Mouse (Mus musculus) midbrain, embryonic 13.5 days (tissue): ENCODE measurements around the gene Arhgef40. TPM values are rescaled to one million over a fixed set of nuclear protein-coding genes. Genes with fewer than 3 reads are reported as not detected.

ENCODE experiments used
- ATAC-seq: fragments of 200-750 bp; cut with Nextera tagmentation; 2 replicates; pipeline ENCODE4 v1.8.0; 2017; ENCODE audit warnings: mild to moderate bottlenecking, moderate TSS enrichment, moderate library complexity
- H3K27ac ChIP-seq: fragments of 300-500 bp; sonication (generic); 2 replicates; pipeline ENCODE4 v1.5.1; 2015; ENCODE audit warnings: inconsistent platforms, mild to moderate bottlenecking, moderate library complexity
- H3K27me3 ChIP-seq: fragments of 300-500 bp; sonication (generic); 2 replicates; pipeline ENCODE4 v1.6.1; 2015; ENCODE audit warnings: mild to moderate bottlenecking, inconsistent platforms
- H3K36me3 ChIP-seq: fragments of 300-500 bp; sonication (generic); 2 replicates; pipeline ENCODE4 v1.6.1; 2015; ENCODE audit warnings: mild to moderate bottlenecking, inconsistent platforms
- H3K4me1 ChIP-seq: fragments of 300-500 bp; sonication (generic); replicated peaks from 2 replicates; pipeline ENCODE4 v1.6.1; 2015; ENCODE audit warnings: inconsistent platforms
- H3K4me2 ChIP-seq: fragments of 300-500 bp; sonication (generic); replicated peaks from 2 replicates; pipeline ENCODE4 v1.6.1; 2015; ENCODE audit warnings: moderate library complexity, mild to moderate bottlenecking, inconsistent platforms
- H3K4me3 ChIP-seq: fragments of 300-500 bp; sonication (generic); replicated peaks from 2 replicates; pipeline ENCODE4 v1.5.1; 2015; ENCODE audit warnings: mild to moderate bottlenecking, inconsistent platforms
- H3K9ac ChIP-seq: fragments of 300-500 bp; sonication (generic); replicated peaks from 2 replicates; pipeline ENCODE4 v1.6.1; 2015; ENCODE audit warnings: mild to moderate bottlenecking, inconsistent platforms
- H3K9me3 ChIP-seq: fragments of 300-500 bp; sonication (generic); 2 replicates; pipeline ENCODE4 v1.6.1; 2016; ENCODE audit warnings: mild to moderate bottlenecking, inconsistent platforms
- WGBS: fragments of 180-500 bp; shearing (Covaris S2); methylation state at CpG from one replicate; pipeline ENCODE4 v1.1.7; 2015; 5-methylcytosine and 5-hydroxymethylcytosine counted together
- polyA plus RNA-seq: library from polyadenylated mRNA; unstranded; fragments of >200 nt; fragmentation: Nextera tagmentation; extraction: Ambion mirVana; gene quantifications from 2 replicates; pipeline ENCODE4 v1.2.1, GENCODE M21; 2015

Arhgef40 gene
- polyA plus RNA-seq, 1 experiment from 2014 or later, result 82.2 TPM

DNA sequence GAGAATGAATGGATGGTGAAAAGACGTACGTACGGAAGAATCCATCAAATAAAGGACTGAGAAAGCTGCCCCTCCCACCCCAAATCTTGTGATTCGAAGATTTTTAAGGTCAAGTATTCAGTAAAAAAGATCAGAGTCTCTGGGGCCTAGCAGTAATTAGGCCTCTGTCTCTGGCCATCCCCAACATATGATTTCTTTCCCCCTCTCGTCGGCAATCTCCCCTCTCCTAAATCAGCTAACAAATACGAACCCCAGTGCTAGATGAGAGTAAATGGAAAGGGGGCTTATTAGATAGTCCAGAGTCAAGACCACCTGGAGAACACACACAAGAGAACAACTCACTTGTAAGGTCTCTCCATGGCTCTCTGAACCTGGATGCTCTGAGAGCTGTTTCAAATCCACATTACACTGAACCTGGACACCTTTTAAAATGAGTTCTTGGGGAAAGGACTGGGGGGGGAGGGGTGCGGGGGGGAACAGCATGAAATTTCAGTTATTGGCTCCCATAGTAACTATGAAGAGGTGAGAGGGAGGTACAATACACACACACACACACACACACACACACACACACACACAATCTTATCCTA lies 28.6 kb downstream of the Arhgef40 start:
- peaks cover 78% of the 10 kb centered on the region for H3K4me1 ChIP-seq
- ATAC-seq, result no peak
- H3K4me2 ChIP-seq, result peak overlapping the region; percentile 83
- peak overlapping the region; percentile 99 for H3K27ac ChIP-seq
- 3% methylated on average over 8 of the region's 8 CpGs for WGBS
- H3K4me3 ChIP-seq, result peak overlapping the region; percentile 63
- H3K27me3 ChIP-seq, result no peaks in the 10 kb centered on the region
- H3K9ac ChIP-seq, result peak overlapping the region; percentile 90
- H3K9me3 ChIP-seq, result no peaks in the 10 kb centered on the region
- peaks cover 15% of the 10 kb centered on the region for H3K36me3 ChIP-seq

DNA sequence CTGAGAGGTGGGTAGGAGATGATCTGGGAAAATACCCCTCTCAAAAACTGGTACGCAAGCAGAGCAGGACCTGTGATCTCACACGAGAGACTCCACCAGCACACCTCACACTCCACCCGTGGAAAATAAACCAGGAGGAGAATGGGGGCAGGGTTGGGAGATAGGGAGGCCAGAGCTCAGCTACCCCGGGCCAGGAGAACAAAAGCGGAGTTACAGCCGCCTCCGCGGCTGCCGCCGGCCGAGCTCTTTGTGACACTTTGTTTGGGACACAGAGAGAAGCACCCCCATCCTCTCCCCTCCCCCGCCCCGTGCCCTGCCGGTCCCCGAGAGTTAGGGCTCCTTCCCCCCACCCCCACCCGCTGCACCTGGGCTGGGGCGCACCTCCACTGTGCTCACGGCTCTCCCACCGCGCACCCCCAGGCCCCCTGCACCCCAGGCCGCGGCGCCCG lies 29.3 kb downstream of the Arhgef40 start:
- peaks cover 78% of the 10 kb centered on the region for H3K4me1 ChIP-seq
- peak overlapping the region; percentile 83 for H3K4me2 ChIP-seq
- WGBS, result 1% methylated on average over 22 of the region's 24 CpGs
- H3K36me3 ChIP-seq, result peaks cover 9% of the 10 kb centered on the region
- H3K4me3 ChIP-seq, result peak overlapping the region; percentile 63
- H3K27ac ChIP-seq, result peak overlapping the region; percentile 99
- ATAC-seq, result peak; percentile 3; the same call in 1 of the 2 replicates
- no peaks in the 10 kb centered on the region for H3K9me3 ChIP-seq
- no peaks in the 10 kb centered on the region for H3K27me3 ChIP-seq
- peak overlapping the region; percentile 90 for H3K9ac ChIP-seq

DNA sequence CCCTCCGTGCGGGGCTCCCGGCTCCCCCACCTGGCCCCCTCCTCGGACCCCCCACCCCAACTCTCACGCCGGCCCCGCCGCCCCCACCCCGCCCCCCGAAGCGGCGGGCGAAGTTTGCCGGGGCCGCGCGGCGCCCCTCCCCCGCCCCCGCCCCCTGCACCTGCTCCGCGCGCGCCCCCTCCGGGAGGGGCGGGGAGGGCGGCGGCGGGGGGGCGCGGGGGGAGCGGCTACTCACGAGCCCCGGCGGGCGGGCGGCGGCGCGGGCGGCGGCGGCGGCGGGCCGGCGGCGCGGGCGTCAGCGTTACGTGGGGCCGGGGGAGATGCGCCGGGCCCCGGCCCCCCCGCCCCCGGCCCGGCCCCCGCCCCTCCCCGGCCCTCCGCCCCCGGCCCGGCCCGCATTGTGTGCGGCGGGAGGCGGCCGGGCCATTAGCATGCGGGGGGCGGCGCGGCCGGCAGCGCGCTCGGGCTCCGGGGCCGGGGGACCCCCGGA lies 29.8 kb downstream of the Arhgef40 start:
- peak overlapping the region; percentile 83 for H3K4me2 ChIP-seq
- peak overlapping the region; percentile 63 for H3K4me3 ChIP-seq
- WGBS, result 0% methylated on average over 4 of the region's 80 CpGs
- peak overlapping the region; percentile 90 for H3K9ac ChIP-seq
- no peaks in the 10 kb centered on the region for H3K27me3 ChIP-seq
- peaks cover 78% of the 10 kb centered on the region for H3K4me1 ChIP-seq
- no peak for ATAC-seq
- H3K27ac ChIP-seq, result peak overlapping the region; percentile 99
- H3K36me3 ChIP-seq, result peaks cover 3% of the 10 kb centered on the region
- no peaks in the 10 kb centered on the region for H3K9me3 ChIP-seq

DNA sequence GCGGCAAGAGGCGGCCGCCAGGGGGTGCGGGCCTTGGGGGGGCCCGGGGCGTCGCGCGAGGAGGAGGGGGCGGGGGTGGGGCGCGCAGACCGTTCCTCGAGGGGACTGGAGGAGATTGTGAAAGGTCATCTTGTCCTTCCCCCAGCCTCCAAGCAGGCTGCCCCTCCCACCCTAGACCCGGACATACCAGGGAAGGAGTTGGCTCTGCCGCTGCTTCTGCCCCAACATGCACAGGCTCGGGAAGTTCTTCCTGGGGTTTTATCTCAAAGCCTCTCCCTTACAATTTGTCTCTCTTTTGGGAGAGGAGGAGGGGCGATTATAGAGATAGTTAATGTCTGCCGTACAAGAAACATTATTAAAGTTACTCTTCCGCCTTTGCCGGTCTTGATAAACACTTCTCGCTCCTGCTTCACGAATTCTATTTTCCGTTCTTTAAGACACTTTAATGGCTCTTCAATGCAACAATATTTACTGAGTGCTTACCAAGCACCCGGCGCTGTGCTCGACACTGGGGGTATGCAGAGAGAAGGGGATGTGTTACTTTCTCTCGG lies 30.3 kb downstream of the Arhgef40 start:
- no peak for ATAC-seq
- WGBS, result 1% methylated on average over 19 of the region's 28 CpGs
- Histone ChIP-seq H3K4me3 (peak overlapping the region; percentile 63), H3K36me3 (no peaks in the 10 kb centered on the region), H3K4me1 (peaks cover 73% of the 10 kb centered on the region), H3K27me3 (no peaks in the 10 kb centered on the region), H3K9ac (peak overlapping the region; percentile 90), H3K4me2 (peak overlapping the region; percentile 83), H3K9me3 (no peaks in the 10 kb centered on the region), H3K27ac (peak overlapping the region; percentile 99)

DNA sequence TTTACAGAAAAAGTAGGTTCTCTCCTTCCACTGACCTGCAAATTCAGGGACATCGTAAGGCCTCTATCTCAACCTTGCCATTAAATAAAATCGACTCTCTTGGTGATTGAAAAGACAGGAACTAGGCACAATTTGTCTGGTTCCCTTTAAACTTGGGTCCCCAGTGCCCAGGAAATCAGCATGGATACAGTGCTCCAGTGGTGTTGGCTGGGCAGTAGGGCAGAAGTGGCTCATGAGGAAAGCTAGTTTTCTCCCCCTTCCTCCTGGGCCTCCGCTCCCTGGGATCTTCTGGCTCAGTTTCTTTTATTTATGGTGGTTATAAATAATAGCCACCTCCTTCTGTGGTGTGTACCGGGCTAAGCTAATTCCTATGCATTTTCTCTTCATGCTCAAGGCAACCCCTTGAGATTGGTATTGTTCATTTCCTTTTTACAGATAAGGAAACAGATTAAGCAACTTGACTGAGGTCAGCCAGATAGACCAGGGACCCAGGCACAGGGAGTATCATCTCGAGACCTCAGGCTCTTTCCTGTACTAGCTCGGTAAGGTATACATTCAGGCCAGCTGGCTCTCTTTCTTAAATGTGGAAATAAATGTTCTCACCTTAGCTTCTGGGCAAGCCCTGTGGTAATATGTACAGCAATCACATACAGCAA lies 31.1 kb downstream of the Arhgef40 start, which contains the start of gene Tmem253:
Gene Tmem253, plus strand, starts transcription at position 214 of the 656 bp plus-strand sequence.
- H3K36me3 ChIP-seq, result no peaks in the 10 kb centered on the region
- 18% methylated on average over 6 of the region's 6 CpGs for WGBS
- H3K4me1 ChIP-seq, result peaks cover 69% of the 10 kb centered on the region
- no peaks in the 10 kb centered on the region for H3K9me3 ChIP-seq
- H3K4me3 ChIP-seq, result peak within 1 kb of the TSS; percentile 63
- ATAC-seq, result no peak
- H3K27me3 ChIP-seq, result no peaks in the 10 kb centered on the region
- H3K9ac ChIP-seq, result peak within 1 kb of the TSS; percentile 90
- peak within 1 kb of the TSS; percentile 83 for H3K4me2 ChIP-seq
- H3K27ac ChIP-seq, result peak within 1 kb of the TSS; percentile 99

DNA sequence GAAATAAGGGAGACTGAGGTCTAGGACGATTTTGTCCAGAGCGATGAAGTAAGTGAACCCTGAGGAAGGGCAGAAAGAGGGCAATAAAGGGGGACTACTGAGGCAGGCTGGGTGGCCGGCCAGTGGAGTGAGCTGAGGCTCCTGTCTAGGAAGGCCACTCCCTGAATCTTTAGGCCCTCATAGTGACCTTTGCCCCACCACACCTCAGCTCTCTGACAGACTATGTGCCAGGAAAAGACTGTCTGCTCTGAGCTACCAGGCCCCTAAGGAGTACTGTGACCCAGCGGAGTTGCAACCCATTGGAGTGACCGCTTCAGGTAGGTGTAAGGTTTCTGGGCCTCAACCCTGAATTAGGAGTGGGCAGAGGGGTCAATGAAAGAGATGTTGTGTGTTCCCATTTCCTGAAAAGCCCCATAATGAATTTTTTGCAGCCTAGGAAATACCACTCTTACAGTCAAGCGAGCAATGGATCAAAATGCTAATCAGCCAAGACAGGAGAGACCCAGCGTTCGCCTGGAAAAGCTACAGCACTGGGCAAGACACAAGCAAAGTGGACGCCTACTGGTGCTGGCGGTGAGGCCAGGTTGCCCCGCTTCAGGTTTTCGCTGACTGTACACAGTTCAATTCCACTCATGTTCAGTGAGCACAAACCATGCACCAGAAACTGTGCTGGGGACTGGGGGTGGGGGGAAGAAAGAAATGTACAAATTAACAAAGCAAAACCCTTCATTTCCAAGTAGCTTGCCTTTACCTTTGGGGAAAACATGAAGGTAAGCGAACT lies 32.3 kb downstream of the Arhgef40 start:
- Histone ChIP-seq H3K4me1 (peaks cover 66% of the 10 kb centered on the region), H3K9me3 (no peaks in the 10 kb centered on the region), H3K4me3 (no peak overlapping the region), H3K4me2 (no peak overlapping the region), H3K27me3 (no peaks in the 10 kb centered on the region), H3K9ac (no peak overlapping the region; the same call in 1 of the 2 replicates), H3K36me3 (no peaks in the 10 kb centered on the region), H3K27ac (peak overlapping the region; percentile 19; the same call in 1 of the 2 replicates)
- 66% methylated on average over 13 of the region's 13 CpGs for WGBS
- no peak for ATAC-seq

DNA sequence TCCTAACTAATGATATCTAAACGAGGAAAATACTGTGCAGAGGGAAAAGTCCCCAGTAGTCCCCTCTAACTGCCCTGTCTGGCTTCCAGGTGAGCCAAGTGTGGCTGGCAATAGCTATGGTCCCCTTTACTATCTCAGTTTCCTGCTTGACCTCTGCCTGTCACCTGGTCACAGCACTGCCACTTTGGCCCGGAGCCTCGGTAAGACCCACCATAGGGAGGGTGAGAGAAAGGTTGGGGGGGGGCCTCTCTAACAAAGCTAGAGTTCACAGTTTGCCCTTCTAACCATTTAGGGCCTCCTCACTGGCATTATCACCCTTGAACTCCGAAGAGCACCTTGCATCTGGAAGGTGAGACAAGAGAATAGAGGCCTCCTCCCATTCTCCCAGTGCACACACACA lies 33.1 kb downstream of the Arhgef40 start:
- H3K4me1 ChIP-seq, result peaks cover 62% of the 10 kb centered on the region

DNA sequence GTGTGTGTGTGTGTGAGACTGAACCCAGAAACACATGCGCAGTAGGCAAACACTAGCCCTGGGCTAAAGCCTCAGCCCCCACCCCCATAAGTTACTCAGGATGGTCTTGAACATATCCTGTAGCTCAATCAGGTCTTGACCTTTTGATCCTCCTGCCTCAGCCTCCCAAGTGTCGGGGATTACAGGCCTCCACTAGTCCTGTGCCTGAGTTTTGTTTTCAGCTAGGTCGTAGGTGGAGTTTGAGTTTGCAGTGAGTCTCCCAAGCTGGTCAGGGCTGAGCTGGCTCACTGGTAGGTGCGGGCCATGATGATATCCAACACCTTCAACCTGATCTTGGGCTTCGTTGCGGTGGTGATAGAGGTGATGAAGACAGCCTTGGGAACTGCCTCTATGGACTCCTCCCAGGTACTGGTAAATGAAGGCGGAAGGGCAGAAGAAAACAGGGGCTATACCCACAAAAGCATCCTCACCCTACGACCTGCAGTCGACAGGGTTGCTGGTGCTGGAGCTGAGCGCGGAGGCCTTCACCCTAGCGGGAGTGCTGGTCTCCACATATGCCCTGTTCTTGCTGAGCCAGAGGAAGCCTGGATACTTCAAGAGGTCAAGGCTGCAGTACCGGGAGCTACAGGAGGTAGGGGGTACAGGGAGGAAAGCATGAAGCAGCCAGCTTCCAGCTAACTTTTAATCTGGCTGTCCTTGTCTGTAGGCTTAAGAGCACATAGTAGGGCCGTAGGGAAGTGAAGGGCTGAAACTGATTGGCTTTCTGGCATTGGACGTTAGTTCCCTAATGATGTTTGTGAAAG lies 33.9 kb downstream of the Arhgef40 start:
- peak overlapping the region; percentile 67 for H3K4me3 ChIP-seq
- H3K4me2 ChIP-seq, result peak overlapping the region; percentile 73
- peak overlapping the region; percentile 99 for H3K27ac ChIP-seq
- H3K4me1 ChIP-seq, result peaks cover 60% of the 10 kb centered on the region
- no peak for ATAC-seq
- 89% methylated on average over 15 of the region's 15 CpGs for WGBS
- H3K9ac ChIP-seq, result peak overlapping the region; percentile 94
- H3K36me3 ChIP-seq, result no peaks in the 10 kb centered on the region
- H3K9me3 ChIP-seq, result no peaks in the 10 kb centered on the region
- no peaks in the 10 kb centered on the region for H3K27me3 ChIP-seq

More for the DNA sequence above, 33.1 kb downstream of the Arhgef40 start:
- Histone ChIP-seq H3K27me3 (no peaks in the 10 kb centered on the region), H3K36me3 (no peaks in the 10 kb centered on the region), H3K4me2 (no peak overlapping the region), H3K9me3 (no peaks in the 10 kb centered on the region), H3K27ac (no peak overlapping the region), H3K9ac (no peak overlapping the region), H3K4me3 (no peak overlapping the region)
- no peak for ATAC-seq
- 86% methylated on average over 4 of the region's 4 CpGs for WGBS

DNA sequence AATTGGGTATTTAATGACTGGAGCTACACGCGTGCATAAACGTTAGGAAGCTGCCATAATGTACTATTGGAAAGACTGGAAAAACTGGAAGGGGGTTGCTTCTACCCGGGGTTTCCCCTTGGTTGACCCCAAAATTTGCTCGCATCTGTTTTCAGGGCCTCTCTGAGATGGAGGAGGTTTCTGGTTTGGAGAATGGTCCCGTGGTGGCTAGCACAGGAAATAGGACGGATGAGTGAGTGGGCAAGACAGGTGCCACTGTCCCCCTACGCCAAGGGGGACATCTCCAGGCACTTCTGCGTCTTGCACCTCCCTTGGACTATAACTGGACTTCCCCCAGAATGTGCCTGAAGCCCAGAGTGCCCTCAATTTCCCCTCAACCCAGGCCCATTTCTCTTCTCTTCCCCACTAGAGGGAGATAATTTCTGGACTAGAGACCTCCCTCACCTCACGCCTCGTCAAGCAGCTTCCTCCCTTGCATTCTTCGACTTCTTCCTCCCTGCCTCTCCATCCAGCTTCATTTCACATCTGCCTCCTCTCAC lies 34.6 kb downstream of the Arhgef40 start:
- Histone ChIP-seq H3K4me2 (peak overlapping the region; percentile 73), H3K4me1 (peaks cover 60% of the 10 kb centered on the region), H3K4me3 (peak overlapping the region; percentile 67), H3K9me3 (no peaks in the 10 kb centered on the region), H3K27ac (peak overlapping the region; percentile 99), H3K36me3 (no peaks in the 10 kb centered on the region), H3K27me3 (no peaks in the 10 kb centered on the region), H3K9ac (peak overlapping the region; percentile 94)
- WGBS, result 33% methylated on average over 12 of the region's 12 CpGs
- no peak for ATAC-seq

DNA sequence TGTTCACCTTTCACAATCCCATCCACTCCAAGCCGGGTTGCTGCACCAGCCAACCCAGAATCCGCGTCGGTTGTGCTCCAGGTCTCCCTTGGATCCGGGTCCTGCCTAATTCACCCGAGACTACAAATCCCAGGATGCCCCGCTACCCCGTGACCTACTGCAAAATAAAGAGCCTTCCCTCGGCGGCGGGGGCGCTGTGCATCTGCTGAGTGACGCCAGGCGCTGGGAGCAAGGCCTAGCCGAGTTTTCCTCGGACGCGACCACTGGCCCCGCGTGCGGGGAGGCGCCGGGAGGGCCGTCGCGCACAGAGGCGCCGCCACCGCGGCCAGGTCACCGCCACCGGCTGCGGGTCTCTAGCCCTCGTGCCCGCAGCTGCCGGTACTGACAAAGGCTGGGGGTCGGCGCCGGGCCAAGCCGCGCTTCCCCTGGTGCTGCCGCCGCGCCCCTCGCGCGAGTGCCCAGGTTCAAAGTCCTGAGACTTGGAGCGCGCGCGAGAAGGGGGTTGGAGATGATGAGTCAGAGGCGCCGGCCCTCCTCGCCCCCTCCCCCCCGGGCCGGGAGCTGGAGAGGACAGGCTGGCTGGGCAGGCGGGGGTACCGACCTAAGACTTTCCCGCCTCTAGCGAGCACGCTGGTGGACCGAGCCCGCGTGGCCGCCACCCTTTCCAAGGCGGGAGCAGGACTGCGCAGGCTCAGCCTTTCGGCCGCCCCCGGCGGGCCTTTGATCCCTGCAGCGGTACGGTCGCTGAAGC lies 35.2 kb downstream of the Arhgef40 start:
- under 1% methylated on average over 70 of the region's 74 CpGs for WGBS
- Histone ChIP-seq H3K4me2 (peak overlapping the region; percentile 73), H3K27ac (peak overlapping the region; percentile 99), H3K4me1 (peaks cover 60% of the 10 kb centered on the region), H3K9me3 (no peaks in the 10 kb centered on the region), H3K36me3 (no peaks in the 10 kb centered on the region), H3K9ac (peak overlapping the region; percentile 94), H3K27me3 (no peaks in the 10 kb centered on the region), H3K4me3 (peak overlapping the region; percentile 67)
- peak; percentile 93 for ATAC-seq
